Mouse (Mus musculus) heart, adult 2 months (tissue): ENCODE measurements around the gene Srf.

Experiments used
- CTCF ChIP-seq: fragments of 200-600 bp; IDR thresholded peaks from 2 replicates; pipeline ENCODE4 v1.8.1; 2022; ENCODE audit warnings: antibody characterized with exemption, mild to moderate bottlenecking, moderate library complexity
- EP300 ChIP-seq: fragments of 200-500 bp; IDR thresholded peaks from 2 replicates; pipeline ENCODE4 v1.6.1; 2011; ENCODE audit warnings: low read depth, low read length, control low read depth; ENCODE audit not compliant: insufficient read depth
- POLR2A ChIP-seq: fragments of 200-500 bp; IDR thresholded peaks from 2 replicates; pipeline ENCODE4 v1.6.1; 2011; ENCODE audit warnings: mild to moderate bottlenecking, low read depth, low read length, control low read depth; ENCODE audit not compliant: insufficient read depth

DNA sequence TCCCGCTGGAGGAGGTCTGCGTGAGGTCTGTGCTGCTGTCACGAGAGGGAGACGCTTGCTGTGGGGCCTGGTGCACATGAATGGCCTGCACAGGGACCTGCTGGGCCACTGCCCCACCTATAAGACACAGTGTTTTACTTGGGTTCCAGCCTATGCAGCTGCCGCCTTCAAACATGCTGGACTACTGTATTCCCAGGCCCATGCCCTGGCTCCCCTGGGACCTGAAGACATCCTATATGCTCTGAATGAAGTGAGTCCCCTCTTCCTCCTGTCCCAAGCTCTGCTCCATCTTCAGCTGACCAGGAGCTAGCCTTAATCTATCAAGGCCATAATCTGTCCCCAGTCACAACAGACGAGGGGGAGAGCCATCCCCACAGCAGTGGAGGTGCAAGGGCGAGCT is 5.1 kb downstream of the Srf start:
- no peak for TF ChIP-seq POLR2A
- TF ChIP-seq CTCF = no peak
- TF ChIP-seq EP300 = no peak
